Mouse (Mus musculus): ENCODE measurements around the gene Tmem72. TPM values are rescaled to one million over a fixed set of nuclear protein-coding genes. Genes with fewer than 3 reads are reported as not detected.

Gene Tmem72
- total and polyA plus RNA-seq, 3 experiments, result under 0.01 to 0.05 (median 0.03) TPM

DNA sequence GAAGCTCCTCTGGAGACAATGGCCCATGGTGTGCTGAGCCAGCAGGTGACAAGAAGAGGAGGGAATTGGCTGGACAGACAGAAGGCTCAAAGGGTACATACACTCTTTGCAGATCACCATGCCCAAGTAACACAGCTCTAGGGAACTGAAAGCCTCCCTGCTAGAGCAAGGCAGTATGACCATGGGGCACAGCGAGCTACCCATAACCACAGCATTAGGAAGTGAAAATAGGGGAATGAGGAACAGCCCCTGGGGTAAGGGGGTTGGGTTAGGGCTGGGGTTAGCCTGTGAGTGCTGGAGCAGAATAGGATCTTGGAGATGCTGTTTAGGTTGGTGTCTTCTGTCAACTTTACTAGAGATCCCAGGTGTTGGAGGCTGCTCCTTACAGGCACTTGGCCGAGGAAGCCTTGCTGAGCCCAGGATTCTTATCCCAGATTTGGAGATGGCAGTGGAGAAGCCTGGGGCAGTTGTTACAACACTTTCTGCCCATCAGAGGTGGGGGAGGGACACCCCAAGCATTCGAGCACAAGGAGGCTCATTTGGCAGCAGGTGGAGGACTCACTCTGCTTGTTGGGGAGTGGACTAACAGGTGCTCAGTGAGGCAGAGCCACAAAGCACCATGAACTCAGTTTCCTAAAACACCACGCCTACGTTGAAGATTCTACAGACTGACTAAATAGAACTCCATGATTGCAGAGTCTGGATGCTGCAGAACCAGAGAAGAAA, 37.0 kb downstream of the Tmem72 start:
- no peaks in the 10 kb centered on the region for H3K36me3 ChIP-seq (ENCODE audit: control insufficient read depth, insufficient read depth, low read length)
- H3K27me3 ChIP-seq (ENCODE audit: control insufficient read depth, insufficient read depth, low read length), result no peaks in the 10 kb centered on the region
- 75% methylated on average over 5 of the region's 5 CpGs for WGBS
- no peak overlapping the region for H3K9ac ChIP-seq (ENCODE audit: low read depth, low read length)
- intact Hi-C loops (cut with DNase I), result loop anchor here (2.0 kb wide), 1 partner anchor 13 kb away; no protein-coding TSS in a partner anchor
- H3K27ac ChIP-seq, result no peak overlapping the region
- peak in 1 of 2 experiments; percentile 59 for DNase-seq
- H3K4me3 ChIP-seq, result no peak overlapping the region
- H3K79me2 ChIP-seq (replicated peaks; ENCODE audit: control insufficient read depth, insufficient read depth, low read length), result no peaks in the 10 kb centered on the region
- no peak for TF ChIP-seq POLR2A (IDR thresholded peaks at IDR 0.05; ENCODE audit: insufficient read depth, low read depth, low read length)
- no peak for TF ChIP-seq EP300 (IDR thresholded peaks at IDR 0.05; ENCODE audit: insufficient read depth, low read depth, low read length)
- TF ChIP-seq CTCF (IDR thresholded peaks at IDR 0.05), result no peak
- no peaks in the 10 kb centered on the region for H3K4me1 ChIP-seq (ENCODE audit: control insufficient read depth, insufficient read depth, low read length)

DNA sequence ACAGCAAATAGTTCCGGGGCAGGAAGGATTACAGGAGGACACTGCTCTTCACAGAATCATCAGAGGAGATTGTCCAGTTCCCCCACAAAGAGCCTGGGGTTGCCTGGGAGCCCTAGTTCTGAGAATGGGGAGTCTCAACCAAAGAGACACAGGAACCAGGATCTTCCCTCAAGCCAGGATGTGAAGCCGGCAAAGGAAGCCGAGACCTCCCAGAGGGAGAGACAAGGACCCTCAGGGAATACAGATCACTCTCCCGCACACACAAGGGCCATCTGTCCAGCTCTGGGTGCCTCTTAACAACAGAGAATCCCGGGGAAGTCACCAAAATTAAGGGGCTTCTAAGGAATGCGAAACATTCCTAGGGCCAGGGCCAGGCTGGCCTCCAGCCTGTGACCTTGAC, 39.4 kb downstream of the Tmem72 start:
- Histone ChIP-seq H3K9ac (ENCODE audit: low read depth, low read length) (no peak overlapping the region), H3K79me2 (replicated peaks; ENCODE audit: control insufficient read depth, insufficient read depth, low read length) (no peaks in the 10 kb centered on the region), H3K4me1 (ENCODE audit: control insufficient read depth, insufficient read depth, low read length) (no peaks in the 10 kb centered on the region), H3K27me3 (ENCODE audit: control insufficient read depth, insufficient read depth, low read length) (no peaks in the 10 kb centered on the region), H3K27ac (no peak overlapping the region), H3K4me3 (no peak overlapping the region), H3K36me3 (ENCODE audit: control insufficient read depth, insufficient read depth, low read length) (no peaks in the 10 kb centered on the region)
- WGBS, result 63% methylated on average over 6 of the region's 6 CpGs
- DNase-seq, result no peak
- no peak for TF ChIP-seq CTCF (IDR thresholded peaks at IDR 0.05)
- TF ChIP-seq EP300 (IDR thresholded peaks at IDR 0.05; ENCODE audit: insufficient read depth, low read depth, low read length), result no peak
- TF ChIP-seq POLR2A (IDR thresholded peaks at IDR 0.05; ENCODE audit: insufficient read depth, low read depth, low read length), result no peak
- intact Hi-C loops (cut with DNase I), result no loop called here

DNA sequence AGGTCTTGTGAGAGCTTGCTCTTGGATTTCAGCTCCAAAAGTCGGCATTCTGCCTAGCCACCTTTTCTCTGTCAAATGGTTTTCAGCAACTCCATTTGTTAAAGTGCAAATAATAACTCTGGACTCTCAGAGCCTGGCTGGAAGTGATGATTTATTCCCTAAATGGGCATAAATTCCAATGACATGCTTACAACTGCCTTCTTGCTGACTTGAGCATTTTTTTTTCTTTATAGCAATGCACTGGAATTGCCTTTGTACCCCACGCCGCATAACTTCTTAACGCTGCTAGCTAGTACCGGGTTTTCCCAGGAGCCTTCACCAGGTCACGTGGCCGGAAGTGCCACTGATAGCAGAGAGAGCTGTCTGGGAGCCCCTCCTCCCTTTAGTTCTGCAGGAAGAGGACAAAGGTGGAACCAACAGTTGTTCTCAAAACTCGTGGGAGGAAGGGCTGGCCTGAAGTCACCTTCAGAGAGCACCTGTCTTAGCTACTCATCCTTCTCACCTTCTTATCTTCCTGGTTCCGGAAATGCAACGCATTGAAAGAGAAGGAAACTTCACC, 40.3 kb downstream of the Tmem72 start:
- no peak overlapping the region for H3K27ac ChIP-seq
- intact Hi-C loops (cut with DNase I), result no loop called here
- no peak overlapping the region for H3K9ac ChIP-seq (ENCODE audit: low read depth, low read length)
- H3K4me1 ChIP-seq (ENCODE audit: control insufficient read depth, insufficient read depth, low read length), result no peaks in the 10 kb centered on the region
- 30% methylated on average over 10 of the region's 10 CpGs for whole genome bisulfite sequencing
- no peaks in the 10 kb centered on the region for H3K36me3 ChIP-seq (ENCODE audit: control insufficient read depth, insufficient read depth, low read length)
- no peaks in the 10 kb centered on the region for H3K79me2 ChIP-seq (replicated peaks; ENCODE audit: control insufficient read depth, insufficient read depth, low read length)
- H3K27me3 ChIP-seq (ENCODE audit: control insufficient read depth, insufficient read depth, low read length), result no peaks in the 10 kb centered on the region
- DNase-seq, result no peak
- no peak overlapping the region for H3K4me3 ChIP-seq
- no peak for TF ChIP-seq CTCF (IDR thresholded peaks at IDR 0.05)
- TF ChIP-seq POLR2A (IDR thresholded peaks at IDR 0.05; ENCODE audit: insufficient read depth, low read depth, low read length), result no peak
- TF ChIP-seq EP300 (IDR thresholded peaks at IDR 0.05; ENCODE audit: insufficient read depth, low read depth, low read length), result no peak

DNA sequence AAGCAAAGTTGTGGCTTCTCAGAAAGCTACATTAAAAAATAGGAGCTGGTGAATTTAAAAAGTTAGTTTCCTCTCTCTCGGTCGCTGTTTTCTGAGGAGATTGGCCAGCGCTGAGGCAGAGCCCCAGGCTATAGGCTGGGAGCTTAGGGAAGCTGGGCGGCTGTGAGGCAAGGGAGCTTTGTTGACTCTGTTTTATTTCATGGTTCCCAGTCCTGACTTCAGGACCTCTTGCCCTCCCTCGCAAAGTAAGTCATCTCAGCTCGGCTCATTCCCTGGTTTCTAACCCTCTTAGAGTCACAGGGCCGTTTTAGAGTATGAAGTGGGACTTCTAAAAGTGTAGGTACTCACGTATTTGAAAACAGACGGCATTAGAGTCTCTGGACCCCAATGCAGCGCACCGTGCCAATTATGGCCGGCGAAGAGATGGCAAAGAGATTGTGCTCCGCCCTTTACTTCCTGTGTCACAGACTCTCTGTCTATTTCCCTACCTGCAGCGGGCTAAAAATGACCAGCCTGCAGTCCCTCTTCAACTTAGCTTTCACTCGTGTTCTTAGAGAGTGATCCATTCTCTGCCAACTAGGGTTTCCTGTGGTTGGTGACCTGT, 42.3 kb downstream of the Tmem72 start:
- WGBS, result 47% methylated on average over 16 of the region's 16 CpGs
- Histone ChIP-seq H3K4me1 (ENCODE audit: control insufficient read depth, insufficient read depth, low read length) (no peaks in the 10 kb centered on the region), H3K4me3 (peak overlapping the region; percentile 51; the same call in 1 of the 2 replicates), H3K9ac (ENCODE audit: low read depth, low read length) (no peak overlapping the region), H3K36me3 (ENCODE audit: control insufficient read depth, insufficient read depth, low read length) (no peaks in the 10 kb centered on the region), H3K27me3 (ENCODE audit: control insufficient read depth, insufficient read depth, low read length) (no peaks in the 10 kb centered on the region), H3K79me2 (replicated peaks; ENCODE audit: control insufficient read depth, insufficient read depth, low read length) (no peaks in the 10 kb centered on the region), H3K27ac (peak overlapping the region; percentile 74)
- peak in 1 of 2 experiments; percentile 26 for DNase-seq
- TF ChIP-seq EP300 (IDR thresholded peaks at IDR 0.05; ENCODE audit: insufficient read depth, low read depth, low read length), result no peak
- TF ChIP-seq CTCF (IDR thresholded peaks at IDR 0.05), result no peak
- no peak for TF ChIP-seq POLR2A (IDR thresholded peaks at IDR 0.05; ENCODE audit: insufficient read depth, low read depth, low read length)
- intact Hi-C loops (cut with DNase I), result no loop called here

DNA sequence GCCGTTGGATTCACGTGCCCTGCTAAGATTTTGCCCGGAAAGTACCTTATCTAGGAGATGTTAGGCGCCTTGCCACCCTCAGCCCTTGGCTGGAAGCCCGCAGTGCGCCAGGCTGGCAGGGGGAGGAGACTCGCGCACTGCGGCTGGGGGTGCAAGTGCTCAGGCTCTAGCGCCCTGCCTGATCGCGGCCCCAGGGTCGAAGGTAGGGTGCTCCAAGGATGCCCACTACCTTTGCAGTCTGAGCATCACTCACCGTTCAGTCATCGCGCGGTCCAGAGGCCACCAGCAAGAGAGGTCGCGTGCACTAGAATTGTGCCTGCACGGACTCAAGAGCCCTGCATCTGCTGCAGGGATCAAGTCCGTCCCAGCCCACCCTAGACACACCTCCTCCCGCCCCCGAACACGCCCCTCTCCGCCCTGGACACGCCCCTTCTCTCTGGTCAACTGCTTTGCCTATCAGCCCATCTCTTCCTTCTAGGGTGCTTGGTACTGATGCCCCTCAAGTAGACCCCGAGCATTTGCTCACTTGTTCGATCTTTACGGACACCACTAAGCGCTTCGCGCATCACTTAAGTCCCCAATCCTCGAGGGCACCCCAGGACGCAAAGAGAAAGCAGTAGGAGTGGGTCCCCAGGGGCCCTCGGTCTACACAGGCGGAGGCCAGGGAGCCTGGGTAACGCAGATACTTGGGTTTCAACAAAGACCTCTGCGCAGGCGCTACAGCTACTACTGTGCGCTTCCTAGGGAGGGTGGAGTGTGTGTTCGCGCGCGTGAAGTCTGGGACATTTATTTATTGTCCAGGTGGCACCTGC, 43.0 kb downstream of the Tmem72 start, which contains the start of gene Rassf4:
Gene Rassf4, minus strand, starts transcription at position 482 of the 812 bp plus-strand sequence.
- Histone ChIP-seq H3K4me1 (ENCODE audit: control insufficient read depth, insufficient read depth, low read length) (no peaks in the 10 kb centered on the region), H3K36me3 (ENCODE audit: control insufficient read depth, insufficient read depth, low read length) (no peaks in the 10 kb centered on the region), H3K9ac (ENCODE audit: low read depth, low read length) (peak within 1 kb of the TSS; percentile 33), H3K27me3 (ENCODE audit: control insufficient read depth, insufficient read depth, low read length) (no peaks in the 10 kb centered on the region), H3K79me2 (replicated peaks; ENCODE audit: control insufficient read depth, insufficient read depth, low read length) (no peaks in the 10 kb centered on the region), H3K27ac (peak within 1 kb of the TSS; percentile 74), H3K4me3 (peak within 1 kb of the TSS; percentile 51)
- TF ChIP-seq CTCF (IDR thresholded peaks at IDR 0.05), result no peak
- peak; percentile 73 for TF ChIP-seq POLR2A (IDR thresholded peaks at IDR 0.05; ENCODE audit: insufficient read depth, low read depth, low read length)
- no peak for TF ChIP-seq EP300 (IDR thresholded peaks at IDR 0.05; ENCODE audit: insufficient read depth, low read depth, low read length)
- WGBS, result 3% methylated on average over 44 of the region's 44 CpGs
- peak; percentile 89 for DNase-seq
- intact Hi-C loops (cut with DNase I), result loop anchor here (2.0 kb wide), 1 partner anchor 19 kb away; no protein-coding TSS in a partner anchor
